Mouse (Mus musculus): ENCODE measurements around the gene Prkce. TPM values are rescaled to one million over a fixed set of nuclear protein-coding genes. Genes with fewer than 3 reads are reported as not detected.
A peak's percentile ranks its signal among the peaks of the same experiment; 100 is the strongest.

Prkce gene
- total and polyA plus RNA-seq, 2 experiments from 2014 or later = 8.1 to 12.6 TPM

DNA sequence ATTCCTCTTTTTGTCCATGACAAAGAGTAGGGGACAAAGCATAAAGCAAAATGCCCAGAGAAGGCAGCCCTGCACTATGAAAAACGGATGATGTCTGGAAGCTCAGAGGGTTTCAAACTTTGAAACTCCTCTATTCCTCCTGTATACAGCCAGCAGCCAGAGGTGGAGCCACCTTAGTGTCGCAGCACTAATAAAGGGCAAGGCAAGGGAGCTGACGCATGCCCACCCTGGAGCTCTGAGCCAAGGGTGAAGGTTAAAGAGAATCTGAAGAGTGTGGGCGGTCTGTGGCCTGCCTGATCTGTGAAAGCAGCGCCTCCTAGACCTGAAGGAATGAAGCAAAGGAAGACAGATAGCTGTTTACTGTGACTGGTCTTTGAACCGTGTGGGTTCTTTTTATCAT is 33.1 kb upstream of the Prkce start:
- H3K36me3 ChIP-seq (replicated peaks; ENCODE audit: control insufficient read depth, insufficient read depth, low read length) = peaks cover 46% of the 10 kb centered on the region
- no peaks in the 10 kb centered on the region for H3K9me3 ChIP-seq (replicated peaks; ENCODE audit: control insufficient read depth, low read length)
- no peak overlapping the region for H3K4me3 ChIP-seq (ENCODE audit: low read depth, low read length)
- no peak for DNase-seq (ENCODE audit: low spot score)
- no peak for TF ChIP-seq EP300 (IDR thresholded peaks at IDR 0.05; ENCODE audit: low read depth)
- TF ChIP-seq CTCF (IDR thresholded peaks at IDR 0.05; ENCODE audit: low read depth) = no peak
- no peaks in the 10 kb centered on the region for H3K4me1 ChIP-seq (ENCODE audit: control insufficient read depth, insufficient read depth)
- no peak overlapping the region for H3K9ac ChIP-seq (replicated peaks; ENCODE audit: low read depth, low read length)
- no peaks in the 10 kb centered on the region for H3K27me3 ChIP-seq (ENCODE audit: control insufficient read depth, insufficient read depth, low read length)
- whole genome bisulfite sequencing = 71% methylated on average over 6 of the region's 6 CpGs
- H3K4me2 ChIP-seq (ENCODE audit: low read depth, low read length) = no peak overlapping the region
- H3K27ac ChIP-seq (ENCODE audit: low read depth) = no peak overlapping the region
- ATAC-seq (ENCODE audit: insufficient read depth, low read depth) = no peak

GRCm38 (mm10) chr17:86135835-86136234 is 31.8 kb upstream of the Prkce start:
- Histone ChIP-seq H3K9me3 (replicated peaks; ENCODE audit: control insufficient read depth, low read length) (no peaks in the 10 kb centered on the region), H3K4me3 (ENCODE audit: low read depth, low read length) (no peak overlapping the region), H3K9ac (replicated peaks; ENCODE audit: low read depth, low read length) (no peak overlapping the region), H3K4me1 (ENCODE audit: control insufficient read depth, insufficient read depth) (no peaks in the 10 kb centered on the region), H3K4me2 (ENCODE audit: low read depth, low read length) (no peak overlapping the region), H3K27me3 (ENCODE audit: control insufficient read depth, insufficient read depth, low read length) (no peaks in the 10 kb centered on the region), H3K36me3 (replicated peaks; ENCODE audit: control insufficient read depth, insufficient read depth, low read length) (peaks cover 38% of the 10 kb centered on the region), H3K27ac (ENCODE audit: low read depth) (no peak overlapping the region)
- TF ChIP-seq EP300 (IDR thresholded peaks at IDR 0.05; ENCODE audit: low read depth) (no peak), CTCF (IDR thresholded peaks at IDR 0.05; ENCODE audit: low read depth) (0 out of 2 replicates have a peak, but pooled peaks have one; percentile 5)
- DNase-seq (ENCODE audit: low spot score) (no peak), ATAC-seq (ENCODE audit: insufficient read depth, low read depth) (no peak)
- WGBS = 79% methylated on average over 10 of the region's 10 CpGs

DNA sequence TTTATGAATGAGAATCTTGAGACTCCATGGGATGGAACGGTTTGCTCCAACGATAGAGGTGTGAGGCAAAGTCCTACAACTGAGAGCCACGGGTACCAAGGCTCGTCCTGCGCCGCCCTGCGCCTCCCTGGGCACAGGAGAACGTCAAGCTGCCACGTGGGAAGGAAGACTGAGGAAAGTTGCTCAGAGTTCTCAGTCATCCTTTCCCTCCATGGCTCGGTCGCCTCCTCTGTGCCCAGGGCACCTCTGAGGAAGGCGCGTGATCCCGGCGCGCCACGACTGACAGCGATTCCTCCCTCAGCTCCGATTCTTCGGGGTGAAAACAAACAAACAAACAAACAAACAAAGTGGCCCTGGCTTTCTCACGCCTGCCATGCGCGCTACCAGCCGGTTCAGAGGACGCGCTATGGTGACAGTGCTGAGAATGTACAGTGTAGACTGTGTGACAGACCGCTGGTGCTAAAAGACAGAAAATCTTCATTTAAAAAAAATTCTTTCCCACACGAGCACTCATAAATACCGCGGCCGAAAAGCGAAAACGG is 23.0 kb upstream of the Prkce start:
- Histone ChIP-seq H3K36me3 (replicated peaks; ENCODE audit: control insufficient read depth, insufficient read depth, low read length) (0 out of 2 replicates have a peak, but pooled peaks cover 4% of the 10 kb centered on the region), H3K9me3 (replicated peaks; ENCODE audit: control insufficient read depth, low read length) (no peaks in the 10 kb centered on the region), H3K4me2 (ENCODE audit: low read depth, low read length) (peak overlapping the region; percentile 98), H3K27me3 (ENCODE audit: control insufficient read depth, insufficient read depth, low read length) (no peaks in the 10 kb centered on the region), H3K27ac (ENCODE audit: low read depth) (peak overlapping the region; percentile 65), H3K9ac (replicated peaks; ENCODE audit: low read depth, low read length) (peak overlapping the region; percentile 68), H3K4me3 (ENCODE audit: low read depth, low read length) (peak overlapping the region; percentile 86), H3K4me1 (ENCODE audit: control insufficient read depth, insufficient read depth) (peaks cover 8% of the 10 kb centered on the region)
- ATAC-seq (ENCODE audit: insufficient read depth, low read depth) = peak; percentile 68
- TF ChIP-seq EP300 (IDR thresholded peaks at IDR 0.05; ENCODE audit: low read depth) (no peak), CTCF (IDR thresholded peaks at IDR 0.05; ENCODE audit: low read depth) (no peak)
- under 1% methylated on average over 33 of the region's 33 CpGs for WGBS
- no peak for DNase-seq (ENCODE audit: low spot score)

GRCm38 (mm10) chr17:86145079-86145951 is 22.3 kb upstream of the Prkce start, which contains the start of gene Srbd1:
Gene Srbd1, minus strand, starts transcription at chr17:86145175.
- H3K36me3 ChIP-seq (replicated peaks; ENCODE audit: control insufficient read depth, insufficient read depth, low read length) = 0 out of 2 replicates have a peak, but pooled peaks cover 4% of the 10 kb centered on the region
- H3K4me3 ChIP-seq (ENCODE audit: low read depth, low read length) = peak within 1 kb of the TSS; percentile 86
- H3K4me2 ChIP-seq (ENCODE audit: low read depth, low read length) = peak within 1 kb of the TSS; percentile 98
- TF ChIP-seq EP300 (IDR thresholded peaks at IDR 0.05; ENCODE audit: low read depth) (no peak), CTCF (IDR thresholded peaks at IDR 0.05; ENCODE audit: low read depth) (no peak)
- H3K9me3 ChIP-seq (replicated peaks; ENCODE audit: control insufficient read depth, low read length) = no peaks in the 10 kb centered on the region
- H3K4me1 ChIP-seq (ENCODE audit: control insufficient read depth, insufficient read depth) = peaks cover 8% of the 10 kb centered on the region
- H3K27ac ChIP-seq (ENCODE audit: low read depth) = peak within 1 kb of the TSS; percentile 65
- H3K27me3 ChIP-seq (ENCODE audit: control insufficient read depth, insufficient read depth, low read length) = no peaks in the 10 kb centered on the region
- ATAC-seq (ENCODE audit: insufficient read depth, low read depth) (peak; percentile 96), DNase-seq (ENCODE audit: low spot score) (peak; percentile 90)
- 1% methylated on average over 29 of the region's 45 CpGs for WGBS
- H3K9ac ChIP-seq (replicated peaks; ENCODE audit: low read depth, low read length) = peak within 1 kb of the TSS; percentile 68

DNA sequence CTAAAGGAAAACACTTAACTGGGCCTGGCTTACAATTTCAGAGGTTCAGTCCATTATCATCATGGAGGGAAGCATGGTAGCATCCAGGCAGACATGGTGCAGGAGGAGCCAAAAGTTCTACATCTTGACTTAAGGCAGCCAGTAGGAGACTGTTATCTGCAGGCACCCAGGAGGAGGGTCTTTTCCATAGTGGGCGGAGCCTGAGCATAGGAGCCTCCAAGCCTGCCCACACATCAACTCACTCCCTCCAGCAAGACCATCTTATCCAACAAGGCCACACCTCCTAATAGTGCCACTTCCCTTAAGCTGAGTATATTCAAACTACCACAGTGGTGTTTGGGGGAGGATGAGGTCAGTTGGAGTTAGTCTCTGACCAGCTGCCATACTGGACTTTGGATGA is 17.9 kb upstream of the Prkce start:
- 0 out of 2 replicates have a peak, but pooled peaks cover 7% of the 10 kb centered on the region for H3K4me1 ChIP-seq (ENCODE audit: control insufficient read depth, insufficient read depth)
- TF ChIP-seq CTCF (IDR thresholded peaks at IDR 0.05; ENCODE audit: low read depth) (no peak), EP300 (IDR thresholded peaks at IDR 0.05; ENCODE audit: low read depth) (no peak)
- H3K4me2 ChIP-seq (ENCODE audit: low read depth, low read length) = no peak overlapping the region
- WGBS = 96% methylated on average over 1 of the region's 1 CpGs
- no peak overlapping the region for H3K9ac ChIP-seq (replicated peaks; ENCODE audit: low read depth, low read length)
- H3K27ac ChIP-seq (ENCODE audit: low read depth) = no peak overlapping the region
- H3K9me3 ChIP-seq (replicated peaks; ENCODE audit: control insufficient read depth, low read length) = no peaks in the 10 kb centered on the region
- DNase-seq (ENCODE audit: low spot score) (no peak), ATAC-seq (ENCODE audit: insufficient read depth, low read depth) (no peak)
- H3K27me3 ChIP-seq (ENCODE audit: control insufficient read depth, insufficient read depth, low read length) = no peaks in the 10 kb centered on the region
- no peaks in the 10 kb centered on the region for H3K36me3 ChIP-seq (replicated peaks; ENCODE audit: control insufficient read depth, insufficient read depth, low read length)
- H3K4me3 ChIP-seq (ENCODE audit: low read depth, low read length) = no peak overlapping the region
